Mouse (Mus musculus): ENCODE measurements around the gene Gm10334. TPM values are rescaled to one million over a fixed set of nuclear protein-coding genes. Genes with fewer than 3 reads are reported as not detected.

Gm10334 gene
- polyA plus RNA-seq (2015; fragmentation: Nextera tagmentation; extraction: Ambion mirVana), result not detected in 2 replicates

DNA sequence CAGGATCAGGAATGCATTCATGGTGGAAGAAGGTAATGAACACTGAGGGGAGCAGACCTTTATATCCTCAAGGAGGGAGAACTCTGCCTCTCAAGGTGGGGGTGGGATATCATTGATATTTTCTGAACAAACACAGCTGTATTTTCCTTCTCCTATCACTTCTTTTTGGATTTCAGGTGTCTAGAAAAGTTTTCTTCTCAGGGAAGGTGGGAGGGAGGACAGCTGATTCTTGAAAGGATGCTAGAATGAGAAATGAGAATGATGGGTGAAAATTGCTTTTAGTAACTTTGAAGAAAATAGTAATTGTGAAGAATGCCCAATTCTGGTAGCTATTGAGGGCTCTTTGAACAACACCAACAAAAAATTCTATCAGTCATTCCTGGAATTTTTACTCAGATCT, at the start of gene Gm10334:
TSS of gene Gm10334 (minus strand) at position 101 of the 400 bp plus-strand sequence.

GRCm38 (mm10) chr6:41458632-41459031, 12.7 kb upstream of the Gm10334 start, which contains the start of gene Prss1:
Gene Prss1 (plus strand): TSS chr6:41458932.

Other genes starting within 250 kb of the Gm10334 start
- not detected in 2 replicates for gene Try4, start 143.9 kb downstream of the Gm10334 start, polyA plus RNA-seq (2015; fragmentation: Nextera tagmentation; extraction: Ambion mirVana)
- not detected in 2 replicates for gene Try5, start 129.3 kb downstream of the Gm10334 start, polyA plus RNA-seq (2015; fragmentation: Nextera tagmentation; extraction: Ambion mirVana)
- not detected in 2 replicates for gene Try10, start 92.0 kb downstream of the Gm10334 start, polyA plus RNA-seq (2015; fragmentation: Nextera tagmentation; extraction: Ambion mirVana)
- not detected in 2 replicates for gene Prss3, start 68.5 kb downstream of the Gm10334 start, polyA plus RNA-seq (2015; fragmentation: Nextera tagmentation; extraction: Ambion mirVana)
- gene Gm5771, start 53.8 kb downstream of the Gm10334 start, polyA plus RNA-seq (2015; fragmentation: Nextera tagmentation; extraction: Ambion mirVana), result not detected in 2 replicates
- gene Prss1, start 12.8 kb upstream of the Gm10334 start, polyA plus RNA-seq (2015; fragmentation: Nextera tagmentation; extraction: Ambion mirVana), result not detected in 2 replicates
- gene Prss2, start 75.6 kb upstream of the Gm10334 start, polyA plus RNA-seq (2015; fragmentation: Nextera tagmentation; extraction: Ambion mirVana), result not detected in 2 replicates
- 4.8 and 6.3 TPM in 2 replicates for gene Ephb6, start 159.3 kb upstream of the Gm10334 start, polyA plus RNA-seq (2015; fragmentation: Nextera tagmentation; extraction: Ambion mirVana)
- 0.07 TPM in 1 of 2 replicates, not detected in the other for gene Trpv6, start 190.3 kb upstream of the Gm10334 start, polyA plus RNA-seq (2015; fragmentation: Nextera tagmentation; extraction: Ambion mirVana)
- not detected in 2 replicates for gene Trpv5, start 234.6 kb upstream of the Gm10334 start, polyA plus RNA-seq (2015; fragmentation: Nextera tagmentation; extraction: Ambion mirVana)
- gene Llcfc1, start 238.3 kb upstream of the Gm10334 start, polyA plus RNA-seq (2015; fragmentation: Nextera tagmentation; extraction: Ambion mirVana), result not detected in 2 replicates